Comparison of ENCODE assay signal across 25 mouse cellular contexts in the genomic region with DNA sequence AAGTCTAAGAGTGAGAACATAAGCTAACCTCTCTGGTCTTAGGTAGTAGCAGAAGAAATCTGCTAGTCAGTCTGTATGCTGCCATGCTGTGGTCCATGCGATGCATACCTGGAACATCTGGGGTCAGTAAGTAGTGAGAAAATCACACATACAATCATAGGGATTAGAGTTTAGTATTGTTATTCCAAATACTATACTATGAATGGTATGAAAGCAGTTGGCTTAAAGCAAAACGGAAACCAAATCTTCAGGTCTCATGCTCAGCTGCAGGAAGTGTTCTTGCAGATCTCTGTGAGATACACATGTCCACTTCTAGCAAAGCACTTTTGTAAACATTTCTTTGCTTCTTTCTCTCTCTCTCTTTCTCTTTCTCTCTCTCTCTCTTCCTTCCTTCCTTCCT. TPM values are rescaled to one million over a fixed set of nuclear protein-coding genes. Genes with fewer than 3 reads are reported as not detected.
DNase-seq lines count a peak whose midpoint lies in the region; ATAC-seq and TF ChIP-seq lines count a peak whose summit lies in the region.
"Had no signal": no experiment of that assay in that cellular context is flagged by ENCODE, and none has a peak within 500 bp of the region (broad histone marks: within the 10 kb centered on the region; RNA-seq: fewer than 3 reads in every experiment).

No protein-coding gene starts in this region.

- 0 out of 2 replicates have a peak, but pooled peaks have one; percentile 14 for ATAC-seq in megakaryocyte progenitor cell, adult 5-6 weeks (replicated peaks; ENCODE audit: poor library complexity)
- ATAC-seq in hindbrain, postnatal 0 days: no peak
- ATAC-seq: forebrain, embryonic 15.5 days; midbrain, embryonic 13.5 days had no signal

- no peak overlapping the region for H3K4me3 ChIP-seq in hindbrain, postnatal 0 days (ENCODE audit: low read length)
- H3K4me3 ChIP-seq: embryonic facial prominence, embryonic 13.5 days; forebrain, embryonic 15.5 days; layer of hippocampus, adult 2 months; midbrain, embryonic 13.5 days had no signal

- 80% methylated on average over 2 of the region's 2 CpGs for WGBS in hindbrain, postnatal 0 days

- H3K9ac ChIP-seq in hindbrain, postnatal 0 days (replicated peaks; ENCODE audit: low read length): no peak overlapping the region
- H3K9ac ChIP-seq: embryonic facial prominence, embryonic 13.5 days; forebrain, embryonic 15.5 days; lung, embryonic 14.5 days; midbrain, embryonic 13.5 days had no signal

- DNase-seq in 3T3-L1 (ENCODE audit: low read depth, low spot score) (peak; percentile 60), 416B (ENCODE audit: low read depth) (peak; percentile 53), adipocyte (ENCODE audit: low spot score) (peak; percentile 42)
- no peak for DNase-seq in lung, adult 18-20 months
- no peak for DNase-seq in right cerebral cortex, postnatal 36 days (ENCODE audit: low spot score in 2 of 2)
- no peak for DNase-seq in hindbrain, postnatal 0 days (ENCODE audit: low spot score)
- DNase-seq: adrenal gland, adult 8-10 months; cerebellum, adult 9-10 months; kidney, adult 8-10 months; kidney, postnatal 14 days; left cerebral cortex, postnatal 4 days; liver; lung, embryonic 14.5 days; lung, postnatal 4 days; right cerebral cortex, postnatal 4 days had no signal

- H3K36me3 ChIP-seq in hindbrain, postnatal 0 days (ENCODE audit: insufficient read depth, low read length): no peaks in the 10 kb centered on the region
- H3K36me3 ChIP-seq: embryonic facial prominence, embryonic 13.5 days; forebrain, embryonic 15.5 days; midbrain, embryonic 13.5 days had no signal

- H3K27ac ChIP-seq in hindbrain, postnatal 0 days: no peak overlapping the region
- H3K27ac ChIP-seq: embryonic facial prominence, embryonic 13.5 days; forebrain, embryonic 15.5 days; layer of hippocampus, adult 2 months; midbrain, embryonic 13.5 days had no signal

- H3K4me1 ChIP-seq in hindbrain, postnatal 0 days (ENCODE audit: insufficient read depth, low read length): no peaks in the 10 kb centered on the region
- H3K4me1 ChIP-seq: embryonic facial prominence, embryonic 13.5 days; forebrain, embryonic 15.5 days; midbrain, embryonic 13.5 days had no signal

- no peaks in the 10 kb centered on the region for H3K9me3 ChIP-seq in hindbrain, postnatal 0 days (ENCODE audit: low read length)
- H3K9me3 ChIP-seq: embryonic facial prominence, embryonic 13.5 days; forebrain, embryonic 15.5 days; midbrain, embryonic 13.5 days had no signal

- H3K27me3 ChIP-seq in hindbrain, postnatal 0 days (ENCODE audit: insufficient read depth, low read length): no peaks in the 10 kb centered on the region
- H3K27me3 ChIP-seq: embryonic facial prominence, embryonic 13.5 days; forebrain, embryonic 15.5 days; midbrain, embryonic 13.5 days had no signal

- no peak for TF ChIP-seq CTCF in hindbrain, postnatal 0 days (IDR thresholded peaks at IDR 0.05; ENCODE audit: low read depth)

- H3K4me2 ChIP-seq in hindbrain, postnatal 0 days (ENCODE audit: low read depth, low read length): no peak overlapping the region
- H3K4me2 ChIP-seq: embryonic facial prominence, embryonic 13.5 days; forebrain, embryonic 15.5 days; lung, embryonic 14.5 days; midbrain, embryonic 13.5 days had no signal

RNA-seq across cellular contexts. Expression of a gene that starts 10.2 kb away (rescaled TPM):
- total RNA-seq in megakaryocyte progenitor cell, adult 5-6 weeks (2015): 4.6 and 9.2 TPM in 2 replicates
- 5.1 and 6.2 TPM in 2 replicates for total RNA-seq in megakaryocyte progenitor cell, adult 5-6 weeks (2017)
- total RNA-seq in hindbrain, postnatal 0 days (2014; rRNA removed): 0.83 and 1.8 TPM in 2 replicates
- 1.1 and 1.2 TPM in 2 replicates for polyA plus RNA-seq in hindbrain, postnatal 0 days (2015; fragmentation: Nextera tagmentation; extraction: Ambion mirVana)

RNA-seq across cellular contexts. Expression of a gene that starts 10.3 kb away (rescaled TPM):
- 70.4 and 79.9 TPM in 2 replicates for total RNA-seq in megakaryocyte progenitor cell, adult 5-6 weeks (2015)
- 85.2 and 92.8 TPM in 2 replicates for total RNA-seq in megakaryocyte progenitor cell, adult 5-6 weeks (2017)
- 42.5 and 49.1 TPM in 2 replicates for total RNA-seq in hindbrain, postnatal 0 days (2014; rRNA removed)
- polyA plus RNA-seq in hindbrain, postnatal 0 days (2015; fragmentation: Nextera tagmentation; extraction: Ambion mirVana): 13.4 and 14.1 TPM in 2 replicates

RNA-seq across cellular contexts. Expression of a gene that starts 40.3 kb away (rescaled TPM):
- total RNA-seq in megakaryocyte progenitor cell, adult 5-6 weeks (2015): not detected in 2 replicates
- total RNA-seq in megakaryocyte progenitor cell, adult 5-6 weeks (2017): not detected in 2 replicates
- total RNA-seq in hindbrain, postnatal 0 days (2014; rRNA removed): not detected in 2 replicates
- polyA plus RNA-seq in hindbrain, postnatal 0 days (2015; fragmentation: Nextera tagmentation; extraction: Ambion mirVana): not detected in 2 replicates
- total RNA-seq: adrenal gland, adult 8-10 months; gastrocnemius, postnatal 4 days; layer of hippocampus, adult 2 months; left cerebral cortex, postnatal 4 days had no signal
- polyA plus RNA-seq: embryonic facial prominence, embryonic 13.5 days; forebrain, embryonic 15.5 days; heart, postnatal 0 days; hindbrain, embryonic 11.5 days; intestine, embryonic 14.5 days; lung, embryonic 14.5 days; midbrain, embryonic 13.5 days had no signal

RNA-seq across cellular contexts. Expression of a gene that starts 40.8 kb away (rescaled TPM):
- total RNA-seq in megakaryocyte progenitor cell, adult 5-6 weeks (2015): 5.2 and 5.9 TPM in 2 replicates
- total RNA-seq in megakaryocyte progenitor cell, adult 5-6 weeks (2017): 1.1 and 3.0 TPM in 2 replicates
- 0.42 and 1.3 TPM in 2 replicates for total RNA-seq in hindbrain, postnatal 0 days (2014; rRNA removed)
- polyA plus RNA-seq in hindbrain, postnatal 0 days (2015; fragmentation: Nextera tagmentation; extraction: Ambion mirVana): 0.83 and 1.5 TPM in 2 replicates
- polyA plus RNA-seq: intestine, embryonic 14.5 days had no signal

RNA-seq across cellular contexts. Expression of a gene that starts 50.9 kb away (rescaled TPM):
- total RNA-seq in megakaryocyte progenitor cell, adult 5-6 weeks (2015): not detected in 2 replicates
- not detected in 2 replicates for total RNA-seq in megakaryocyte progenitor cell, adult 5-6 weeks (2017)
- not detected in 2 replicates for total RNA-seq in hindbrain, postnatal 0 days (2014; rRNA removed)
- not detected in 2 replicates for polyA plus RNA-seq in hindbrain, postnatal 0 days (2015; fragmentation: Nextera tagmentation; extraction: Ambion mirVana)
- total RNA-seq: adrenal gland, adult 8-10 months; gastrocnemius, postnatal 4 days; layer of hippocampus, adult 2 months; left cerebral cortex, postnatal 4 days; neutrophil, adult 5-6 weeks had no signal
- polyA plus RNA-seq: embryonic facial prominence, embryonic 13.5 days; forebrain, embryonic 15.5 days; heart, postnatal 0 days; hindbrain, embryonic 11.5 days; intestine, embryonic 14.5 days; lung, embryonic 14.5 days; midbrain, embryonic 13.5 days had no signal

Comparison
In these comparisons a context has a peak if more than half of its experiments do, and no peak if none do; other contexts are left out.
1. DNase-seq: peak in 3T3-L1 (single experiment), 416B (single experiment) and adipocyte (single experiment); none in lung, adult 18-20 months (0 of 2), right cerebral cortex, postnatal 36 days (0 of 2) and hindbrain, postnatal 0 days (single experiment).